Mouse (Mus musculus) intestine, embryonic 14.5 days (tissue): ENCODE measurements around the gene Nostrin. TPM values are rescaled to one million over a fixed set of nuclear protein-coding genes. Genes with fewer than 3 reads are reported as not detected.
A peak's percentile ranks its signal among the peaks of the same experiment; 100 is the strongest.

Experiments used
- ATAC-seq: fragments of 200-750 bp; cut with Nextera tagmentation; replicated peaks from 2 replicates; pipeline ENCODE4 v1.8.0; 2017; ENCODE audit warnings: low read depth, moderate number of reproducible peaks, moderate TSS enrichment, moderate library complexity; ENCODE audit not compliant: low FRiP score, low TSS enrichment
- DNase-seq: peaks from one replicate; pipeline ENCODE4 v3.0.0-alpha.2; 2018; ENCODE audit warnings: low spot score
- H3K27ac ChIP-seq: fragments of 300-500 bp; sonication (generic); 2 replicates; pipeline ENCODE4 v1.5.1; 2014; ENCODE audit warnings: low read depth, mild to moderate bottlenecking, control low read depth
- H3K27me3 ChIP-seq: fragments of 300-500 bp; sonication (generic); replicated peaks from 2 replicates; pipeline ENCODE4 v1.6.1; 2014; ENCODE audit warnings: low read length, control low read depth; ENCODE audit not compliant: control insufficient read depth, insufficient read depth
- H3K36me3 ChIP-seq: fragments of 300-500 bp; sonication (generic); 2 replicates; pipeline ENCODE4 v1.6.1; 2014; ENCODE audit warnings: low read length, control low read depth; ENCODE audit not compliant: control insufficient read depth, insufficient read depth
- H3K4me1 ChIP-seq: fragments of 300-500 bp; sonication (generic); replicated peaks from 2 replicates; pipeline ENCODE4 v1.6.1; 2014; ENCODE audit warnings: low read length, control low read depth, mixed read lengths; ENCODE audit not compliant: control insufficient read depth, insufficient read depth
- H3K4me2 ChIP-seq: fragments of 300-500 bp; sonication (generic); 2 replicates; pipeline ENCODE4 v1.6.1; 2014; ENCODE audit warnings: low read length
- H3K4me3 ChIP-seq: fragments of 300-500 bp; sonication (generic); 2 replicates; pipeline ENCODE4 v1.5.1; 2014; ENCODE audit warnings: low read depth, low read length, control low read depth, mixed read lengths
- H3K9ac ChIP-seq: fragments of 300-500 bp; sonication (generic); 2 replicates; pipeline ENCODE4 v1.6.1; 2014; ENCODE audit warnings: mild to moderate bottlenecking, low read length
- H3K9me3 ChIP-seq: fragments of 300-500 bp; sonication (generic); 2 replicates; pipeline ENCODE4 v1.6.1; 2016; ENCODE audit warnings: low read length, control low read depth; ENCODE audit not compliant: control insufficient read depth
- WGBS: fragments of 180-500 bp; shearing (Covaris S2); extraction: QIAGEN DNeasy Blood & Tissue Kit; methylation state at CpG from one replicate; pipeline ENCODE4 v1.1.7; 2014; 5-methylcytosine and 5-hydroxymethylcytosine counted together
- polyA plus RNA-seq: library from polyadenylated mRNA; unstranded; fragments of >200 nt; fragmentation: Nextera tagmentation; extraction: Ambion mirVana; gene quantifications from 2 replicates; pipeline ENCODE4 v1.2.1, GENCODE M21; 2014

The Nostrin gene
- polyA plus RNA-seq, 1 experiment from 2014 or later, result 18.9 TPM

- Histone ChIP-seq H3K4me1 (peaks cover 6% of the 10 kb centered on the region; the same call in 1 of the 2 replicates), H3K9ac (no peak overlapping the region), H3K4me2 (no peak overlapping the region), H3K27ac (no peak overlapping the region), H3K4me3 (no peak overlapping the region), H3K36me3 (peaks cover 2% of the 10 kb centered on the region; the same call in 1 of the 2 replicates), H3K9me3 (no peaks in the 10 kb centered on the region), H3K27me3 (no peaks in the 10 kb centered on the region)
- DNase-seq (no peak), ATAC-seq (no peak)
- 80% methylated on average over 3 of the region's 3 CpGs for WGBS
Observed at GRCm38 (mm10) chr2:69103526-69103925, 32.1 kb upstream of the Nostrin start.

DNA sequence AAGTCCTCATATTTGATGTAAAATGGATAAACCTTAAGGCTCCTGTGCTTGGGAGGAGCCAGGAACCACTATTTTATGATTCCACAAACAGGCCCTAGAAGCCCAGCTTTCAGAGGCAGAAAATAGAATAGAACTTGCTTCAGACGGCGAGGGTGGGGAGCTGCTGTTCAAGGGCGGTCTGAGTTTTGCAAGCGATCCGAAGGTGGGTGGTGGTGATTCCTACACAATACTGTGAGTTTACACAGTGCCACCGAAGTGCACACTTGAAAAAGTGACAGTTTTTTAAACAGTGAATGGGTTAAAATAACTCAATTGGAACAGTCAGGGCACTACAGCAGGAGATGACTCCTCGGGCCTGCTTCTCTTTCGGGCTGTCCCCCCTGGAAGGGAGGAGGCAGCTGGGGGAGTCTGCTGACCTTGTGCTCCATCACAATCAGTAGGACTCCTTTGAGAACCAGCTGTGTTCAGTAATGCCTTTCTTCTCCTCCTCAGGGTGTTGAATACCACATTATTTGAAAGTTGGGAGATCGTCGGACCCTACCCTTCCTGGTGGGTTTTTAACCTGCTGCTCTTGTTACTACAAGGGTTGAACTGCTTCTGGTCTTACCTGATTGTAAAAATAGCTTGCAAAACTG is 31.0 kb upstream of the Nostrin start:
- H3K9me3 ChIP-seq, result no peaks in the 10 kb centered on the region
- DNase-seq, result no peak
- peaks cover 16% of the 10 kb centered on the region; the same call in 1 of the 2 replicates for H3K4me1 ChIP-seq
- H3K27me3 ChIP-seq, result no peaks in the 10 kb centered on the region
- ATAC-seq, result no peak
- H3K27ac ChIP-seq, result no peak overlapping the region
- no peak overlapping the region for H3K4me2 ChIP-seq
- H3K36me3 ChIP-seq, result peaks cover 2% of the 10 kb centered on the region; the same call in 1 of the 2 replicates
- no peak overlapping the region for H3K9ac ChIP-seq
- WGBS, result 44% methylated on average over 10 of the region's 10 CpGs
- no peak overlapping the region for H3K4me3 ChIP-seq

- H3K4me1 ChIP-seq, result peaks cover 15% of the 10 kb centered on the region; the same call in 1 of the 2 replicates
- DNase-seq (peak; percentile 47), ATAC-seq (no peak)
- H3K4me2 ChIP-seq, result no peak overlapping the region
- WGBS, result 70% methylated on average over 5 of the region's 5 CpGs
- no peaks in the 10 kb centered on the region for H3K27me3 ChIP-seq
- H3K36me3 ChIP-seq, result peaks cover 10% of the 10 kb centered on the region; the same call in 1 of the 2 replicates
- H3K9me3 ChIP-seq, result no peaks in the 10 kb centered on the region
- H3K9ac ChIP-seq, result no peak overlapping the region
- no peak overlapping the region for H3K4me3 ChIP-seq
- H3K27ac ChIP-seq, result 0 out of 2 replicates have a peak overlapping the region, but pooled peaks have one; percentile 9
Observed at GRCm38 (mm10) chr2:69109246-69109645, 26.4 kb upstream of the Nostrin start.

- peak; percentile 52 for DNase-seq
- 56% methylated on average over 7 of the region's 7 CpGs for WGBS
- H3K4me3 ChIP-seq, result no peak overlapping the region
- peaks cover 11% of the 10 kb centered on the region; the same call in 1 of the 2 replicates for H3K4me1 ChIP-seq
- no peaks in the 10 kb centered on the region for H3K27me3 ChIP-seq
- no peak overlapping the region for H3K9ac ChIP-seq
- ATAC-seq, result no peak
- H3K36me3 ChIP-seq, result peaks cover 10% of the 10 kb centered on the region; the same call in 1 of the 2 replicates
- no peaks in the 10 kb centered on the region for H3K9me3 ChIP-seq
- H3K27ac ChIP-seq, result 0 out of 2 replicates have a peak overlapping the region, but pooled peaks have one; percentile 9
- no peak overlapping the region for H3K4me2 ChIP-seq
Observed at GRCm38 (mm10) chr2:69109710-69110109, 25.9 kb upstream of the Nostrin start.

DNA sequence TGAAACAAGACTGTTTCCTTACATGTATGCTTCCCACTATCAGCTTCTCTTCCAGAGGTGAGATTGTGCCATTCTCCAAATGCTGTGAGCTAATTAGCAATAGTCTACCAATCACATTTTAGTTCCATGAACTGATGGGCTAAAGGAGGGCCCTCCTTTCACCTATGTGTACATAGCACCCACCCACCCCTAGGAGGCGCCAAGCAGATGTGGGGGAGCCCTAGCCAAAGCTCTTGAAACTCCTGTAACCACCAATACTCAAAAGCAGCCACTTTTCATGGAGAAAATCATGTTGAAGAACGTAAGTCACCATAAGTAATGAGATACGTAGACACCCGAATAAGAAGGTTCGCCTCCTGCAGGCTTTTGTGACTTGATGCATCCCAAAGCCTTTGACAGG is 23.0 kb upstream of the Nostrin start:
- DNase-seq (peak; percentile 39), ATAC-seq (no peak)
- no peak overlapping the region for H3K9ac ChIP-seq
- no peak overlapping the region for H3K27ac ChIP-seq
- WGBS, result 89% methylated on average over 5 of the region's 5 CpGs
- H3K36me3 ChIP-seq, result peaks cover 15% of the 10 kb centered on the region
- no peak overlapping the region for H3K4me2 ChIP-seq
- no peaks in the 10 kb centered on the region for H3K27me3 ChIP-seq
- H3K9me3 ChIP-seq, result no peaks in the 10 kb centered on the region
- H3K4me3 ChIP-seq, result no peak overlapping the region
- peaks cover 10% of the 10 kb centered on the region; the same call in 1 of the 2 replicates for H3K4me1 ChIP-seq

GRCm38 (mm10) chr2:69113829-69114547 is 21.6 kb upstream of the Nostrin start:
- 65% methylated on average over 10 of the region's 10 CpGs for WGBS
- Histone ChIP-seq H3K9me3 (no peaks in the 10 kb centered on the region), H3K9ac (no peak overlapping the region), H3K4me1 (peaks cover 5% of the 10 kb centered on the region; the same call in 1 of the 2 replicates), H3K36me3 (peaks cover 12% of the 10 kb centered on the region), H3K4me3 (no peak overlapping the region), H3K27me3 (no peaks in the 10 kb centered on the region), H3K4me2 (no peak overlapping the region), H3K27ac (no peak overlapping the region)
- DNase-seq (peak; percentile 42), ATAC-seq (no peak)

DNA sequence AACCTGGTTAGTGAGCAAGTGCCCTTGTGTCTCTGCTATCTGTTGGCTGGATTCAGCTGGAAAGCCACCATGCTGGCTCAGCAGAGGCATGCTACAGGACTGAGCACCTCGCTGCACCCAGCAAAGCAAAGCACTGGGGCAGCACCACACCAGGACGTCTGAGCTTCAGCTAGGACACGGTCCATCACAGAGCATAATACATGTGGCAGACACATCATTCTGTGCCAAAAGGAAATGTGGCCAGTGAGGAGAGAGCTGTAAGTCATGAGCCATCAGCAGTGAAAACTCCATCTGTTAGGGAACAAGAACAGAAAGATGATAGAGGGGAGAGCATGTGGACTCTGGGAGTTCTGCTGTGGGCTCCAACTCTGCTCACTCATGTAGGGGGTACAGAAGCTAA is 19.7 kb upstream of the Nostrin start:
- WGBS, result 91% methylated on average over 3 of the region's 3 CpGs
- H3K4me1 ChIP-seq, result no peaks in the 10 kb centered on the region; the same call in 1 of the 2 replicates

GRCm38 (mm10) chr2:69116767-69117166 is 18.8 kb upstream of the Nostrin start:
- H3K9me3 ChIP-seq, result no peaks in the 10 kb centered on the region
- H3K4me3 ChIP-seq, result no peak overlapping the region
- DNase-seq, result peak; percentile 39
- H3K4me1 ChIP-seq, result no peaks in the 10 kb centered on the region; the same call in 1 of the 2 replicates
- H3K27me3 ChIP-seq, result no peaks in the 10 kb centered on the region
- no peak for ATAC-seq
- H3K4me2 ChIP-seq, result no peak overlapping the region
- 73% methylated on average over 4 of the region's 4 CpGs for WGBS
- H3K27ac ChIP-seq, result no peak overlapping the region
- no peak overlapping the region for H3K9ac ChIP-seq
- peaks cover 5% of the 10 kb centered on the region for H3K36me3 ChIP-seq

More for the DNA sequence above, 19.7 kb upstream of the Nostrin start:
- DNase-seq, result peak; percentile 44
- Histone ChIP-seq H3K9me3 (no peaks in the 10 kb centered on the region), H3K27me3 (no peaks in the 10 kb centered on the region), H3K27ac (no peak overlapping the region), H3K9ac (no peak overlapping the region), H3K4me2 (no peak overlapping the region), H3K36me3 (peaks cover 12% of the 10 kb centered on the region), H3K4me3 (no peak overlapping the region)
- ATAC-seq, result no peak
